8 mouse cellular contexts compared by ENCODE assay signal in the genomic region with DNA sequence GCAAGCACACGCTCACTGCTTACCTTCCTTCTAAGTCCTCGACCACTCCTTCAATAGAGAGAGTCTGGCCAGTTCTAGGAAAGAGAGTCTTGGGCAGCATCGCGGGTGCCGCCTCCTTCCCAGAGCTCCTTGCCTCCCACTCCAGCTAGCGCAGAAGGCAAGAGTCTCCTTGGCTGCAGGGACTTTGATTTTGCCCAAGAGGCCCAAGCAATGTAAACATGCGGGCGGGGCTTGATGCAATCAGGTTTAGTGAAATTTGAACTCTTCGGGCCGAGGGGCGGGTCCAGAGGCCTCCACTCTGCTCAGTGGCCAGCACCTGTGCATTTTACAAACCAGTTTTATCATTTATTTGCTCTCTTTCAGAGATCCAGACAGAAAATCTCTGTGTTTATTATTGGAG.
DNase-seq lines count a peak whose midpoint lies in the region; ATAC-seq and TF ChIP-seq lines count a peak whose summit lies in the region.

No protein-coding gene starts in this region.

- H3K9me3 ChIP-seq in kidney, embryonic 14.5 days (ENCODE audit: control insufficient read depth, low read length): no peaks in the 10 kb centered on the region
- H3K9me3 ChIP-seq in liver, embryonic 14.5 days (ENCODE audit: control insufficient read depth, low read length): no peaks in the 10 kb centered on the region
- no peaks in the 10 kb centered on the region for H3K9me3 ChIP-seq in stomach, embryonic 15.5 days

- H3K4me2 ChIP-seq in kidney, embryonic 14.5 days (replicated peaks; ENCODE audit: low read depth, low read length): no peak overlapping the region; the same call in 1 of the 2 replicates
- peak overlapping the region; percentile 46; the same call in 1 of the 2 replicates for H3K4me2 ChIP-seq in liver, embryonic 14.5 days (ENCODE audit: low read depth)
- H3K4me2 ChIP-seq in stomach, embryonic 15.5 days: peak overlapping the region; percentile 45

- no peak overlapping the region for H3K4me3 ChIP-seq in kidney, embryonic 14.5 days (ENCODE audit: low read length)
- peak overlapping the region; percentile 24 to 34; a peak in 2 of 4 replicates for H3K4me3 ChIP-seq in liver, embryonic 14.5 days (ENCODE audit: insufficient read depth in 1 of 2, low read depth in 2 of 2, low read length in 2 of 2)
- H3K4me3 ChIP-seq in stomach, embryonic 15.5 days (replicated peaks): peak overlapping the region; percentile 28

- no peak for DNase-seq in frontal cortex, postnatal 14 days (ENCODE audit: low spot score in 2 of 2)
- peak in 2 of 3 experiments; percentile 5 to 17 for DNase-seq in liver, embryonic 14.5 days (ENCODE audit: low read depth in 3 of 3, low spot score in 3 of 3)
- DNase-seq in Muller cell, postnatal 12 days (ENCODE audit: inconsistent ontology term): no peak
- no peak for DNase-seq in thymus, postnatal 14 days
- DNase-seq in adrenal gland, adult 8-10 months: no peak

- no peak overlapping the region for H3K9ac ChIP-seq in kidney, embryonic 14.5 days (ENCODE audit: low read depth, low read length)
- H3K9ac ChIP-seq in liver, embryonic 14.5 days (replicated peaks): no peak overlapping the region
- no peak overlapping the region for H3K9ac ChIP-seq in stomach, embryonic 15.5 days

- H3K36me3 ChIP-seq in kidney, embryonic 14.5 days (ENCODE audit: control insufficient read depth, insufficient read depth, low read length): peaks cover 28% of the 10 kb centered on the region; the same call in 1 of the 2 replicates
- H3K36me3 ChIP-seq in liver, embryonic 14.5 days (replicated peaks; ENCODE audit: control insufficient read depth, insufficient read depth, low read depth): no peaks in the 10 kb centered on the region
- H3K36me3 ChIP-seq in stomach, embryonic 15.5 days: 0 out of 2 replicates have a peak, but pooled peaks cover 13% of the 10 kb centered on the region

- H3K27ac ChIP-seq in kidney, embryonic 14.5 days (ENCODE audit: low read depth, low read length): no peak overlapping the region
- H3K27ac ChIP-seq in liver, embryonic 14.5 days: no peak overlapping the region
- peak overlapping the region; percentile 83 for H3K27ac ChIP-seq in stomach, embryonic 15.5 days

- H3K27me3 ChIP-seq in kidney, embryonic 14.5 days (ENCODE audit: control insufficient read depth, insufficient read depth, low read length): no peaks in the 10 kb centered on the region
- no peaks in the 10 kb centered on the region for H3K27me3 ChIP-seq in liver, embryonic 14.5 days (ENCODE audit: control insufficient read depth, insufficient read depth, low read length)
- no peaks in the 10 kb centered on the region for H3K27me3 ChIP-seq in stomach, embryonic 15.5 days (replicated peaks)

- TF ChIP-seq EP300 in liver, embryonic 14.5 days (IDR thresholded peaks at IDR 0.05; ENCODE audit: low read depth): no peak

- ATAC-seq in frontal cortex, adult (ENCODE audit: low TSS enrichment): peak; percentile 89
- ATAC-seq in kidney, embryonic 14.5 days (ENCODE audit: low FRiP score, low TSS enrichment): peak; percentile 87
- ATAC-seq in liver, embryonic 14.5 days (ENCODE audit: insufficient read depth): peak; percentile 59; the same call in 1 of the 2 replicates
- ATAC-seq in stomach, embryonic 15.5 days (ENCODE audit: insufficient read depth, low FRiP score, low read depth): peak; percentile 82

- 16% methylated on average over 11 of the region's 11 CpGs for WGBS in kidney, embryonic 14.5 days
- WGBS in liver, embryonic 14.5 days (ENCODE audit: insufficient replicate concordance): 55% methylated on average over 11 of the region's 11 CpGs
- WGBS in stomach, embryonic 15.5 days: 26% methylated on average over 11 of the region's 11 CpGs

- no peak for TF ChIP-seq CTCF in liver, embryonic 14.5 days (IDR thresholded peaks at IDR 0.05; ENCODE audit: low read depth)

- H3K4me1 ChIP-seq in kidney, embryonic 14.5 days (ENCODE audit: control insufficient read depth, insufficient read depth, low read length): no peaks in the 10 kb centered on the region
- H3K4me1 ChIP-seq in liver, embryonic 14.5 days (replicated peaks; ENCODE audit: control insufficient read depth in 2 of 2, insufficient read depth in 2 of 2, low read length in 1 of 2): peaks cover 0 to 3% of the 10 kb centered on the region in 2 experiments; a peak in 1 of 4 replicates
- H3K4me1 ChIP-seq in stomach, embryonic 15.5 days: peaks cover 13% of the 10 kb centered on the region

Comparison
In these comparisons a context has a peak if more than half of its experiments do, and no peak if none do; other contexts are left out.
1. DNase-seq: peak in liver, embryonic 14.5 days (2 of 3); none in frontal cortex, postnatal 14 days (0 of 2), Muller cell, postnatal 12 days (single experiment), thymus, postnatal 14 days (single experiment) and adrenal gland, adult 8-10 months (single experiment).
2. Peak in every context shown above with its lines, with median percentiles within 50 percentile points of each other: ATAC-seq.